Mouse (Mus musculus) heart, adult 2 months (tissue): ENCODE results near the gene Arcn1. TPM values are rescaled to one million over a fixed set of nuclear protein-coding genes. Genes with fewer than 3 reads are reported as not detected.

Source experiments
- DNase-seq, 2 experiments: peaks; one replicate each; pipeline ENCODE4 v3.0.0; 2021
- H3K27ac ChIP-seq: fragments of 200-600 bp; 2 replicates; pipeline ENCODE4 v1.8.1; 2022
- H3K27me3 ChIP-seq: fragments of 200-500 bp; 2 replicates; pipeline ENCODE4 v1.6.1; 2012; ENCODE audit warnings: mild to moderate bottlenecking, low read length, inconsistent platforms, mixed read lengths; ENCODE audit not compliant: control insufficient read depth, insufficient read depth
- H3K36me3 ChIP-seq: fragments of 200-500 bp; 2 replicates; pipeline ENCODE4 v1.6.1; 2012; ENCODE audit warnings: low read length, inconsistent platforms; ENCODE audit not compliant: control insufficient read depth, insufficient read depth
- H3K4me1 ChIP-seq: fragments of 200-500 bp; 2 replicates; pipeline ENCODE4 v1.6.1; 2011; ENCODE audit warnings: low read length; ENCODE audit not compliant: control insufficient read depth, insufficient read depth
- H3K4me3 ChIP-seq: fragments of 200-600 bp; 2 replicates; pipeline ENCODE4 v1.8.1; 2022
- H3K79me2 ChIP-seq: fragments of 200-500 bp; replicated peaks from 2 replicates; pipeline ENCODE4 v1.6.1; 2012; ENCODE audit warnings: mild to moderate bottlenecking, inconsistent platforms, low read length, moderate library complexity, mixed read lengths; ENCODE audit not compliant: control insufficient read depth, insufficient read depth
- H3K9ac ChIP-seq: fragments of 200-500 bp; 2 replicates; pipeline ENCODE4 v1.6.1; 2012; ENCODE audit warnings: low read depth, mild to moderate bottlenecking, control low read depth, inconsistent platforms, low read length, mixed read lengths
- CTCF ChIP-seq: fragments of 200-600 bp; IDR thresholded peaks from 2 replicates; pipeline ENCODE4 v1.8.1; 2022; ENCODE audit warnings: antibody characterized with exemption, mild to moderate bottlenecking, moderate library complexity
- EP300 ChIP-seq: fragments of 200-500 bp; IDR thresholded peaks from 2 replicates; pipeline ENCODE4 v1.6.1; 2011; ENCODE audit warnings: low read depth, low read length, control low read depth; ENCODE audit not compliant: insufficient read depth
- POLR2A ChIP-seq: fragments of 200-500 bp; IDR thresholded peaks from 2 replicates; pipeline ENCODE4 v1.6.1; 2011; ENCODE audit warnings: mild to moderate bottlenecking, low read depth, low read length, control low read depth; ENCODE audit not compliant: insufficient read depth
- WGBS: fragments of 180-500 bp; shearing (Covaris S2); methylation state at CpG from one replicate; pipeline ENCODE4 v1.1.7; 2018; 5-methylcytosine and 5-hydroxymethylcytosine counted together
- intact Hi-C: fragments of 180-260 bp; cut with DNase I; formaldehyde crosslinking; loops from one replicate; pipeline ENCODE4 v1.15.1; 2025
- polyA plus RNA-seq: library from polyadenylated mRNA; depleted of rRNA; stranded (reverse); fragments of >200 nt; gene quantifications from 2 replicates; pipeline ENCODE4 v1.2.3, GENCODE M21; 2012
- total RNA-seq, 2 experiments: library from RNA; stranded (reverse); gene quantifications; 2 replicates each; pipeline ENCODE4 v1.2.3; 2021

Arcn1 gene
- total and polyA plus RNA-seq, 3 experiments: 28.2 to 93.9 (median 78.6) TPM

GRCm38 (mm10) chr9:44708925-44709324 is 58.7 kb downstream of the Arcn1 start:
- H3K9ac ChIP-seq: 0 out of 2 replicates have a peak overlapping the region, but pooled peaks have one; percentile 7
- peak overlapping the region; percentile 6; the same call in 1 of the 2 replicates for H3K4me3 ChIP-seq
- H3K4me1 ChIP-seq: peaks cover 8% of the 10 kb centered on the region
- TF ChIP-seq EP300: no peak
- TF ChIP-seq CTCF: no peak
- TF ChIP-seq POLR2A: no peak
- no peaks in the 10 kb centered on the region for H3K27me3 ChIP-seq
- peak overlapping the region; percentile 41; the same call in 1 of the 2 replicates for H3K27ac ChIP-seq
- DNase-seq: peak in 1 of 2 experiments; percentile 31
- WGBS: 46% methylated on average over 6 of the region's 6 CpGs
- H3K79me2 ChIP-seq: no peaks in the 10 kb centered on the region; the same call in none of the 2 replicates
- H3K36me3 ChIP-seq: no peaks in the 10 kb centered on the region; the same call in 1 of the 2 replicates
- intact Hi-C loops: loop anchor here (5.0 kb wide), 1 partner anchor 38 kb away; no protein-coding TSS in a partner anchor

- H3K4me1 ChIP-seq: peaks cover 8% of the 10 kb centered on the region
- no peaks in the 10 kb centered on the region; the same call in 1 of the 2 replicates for H3K36me3 ChIP-seq
- peak overlapping the region; percentile 41 for H3K27ac ChIP-seq
- peak; percentile 89 for DNase-seq
- no peak overlapping the region for H3K9ac ChIP-seq
- TF ChIP-seq CTCF: peak; percentile 51
- TF ChIP-seq EP300: no peak
- no peaks in the 10 kb centered on the region for H3K27me3 ChIP-seq
- intact Hi-C loops: loop anchor here (5.0 kb wide), 1 partner anchor 39 kb away; no protein-coding TSS in a partner anchor
- peak overlapping the region; percentile 6; the same call in 1 of the 2 replicates for H3K4me3 ChIP-seq
- no peaks in the 10 kb centered on the region; the same call in none of the 2 replicates for H3K79me2 ChIP-seq
- WGBS: 28% methylated on average over 24 of the region's 24 CpGs
Observed at GRCm38 (mm10) chr9:44708429-44708765, 59.2 kb downstream of the Arcn1 start.

DNA sequence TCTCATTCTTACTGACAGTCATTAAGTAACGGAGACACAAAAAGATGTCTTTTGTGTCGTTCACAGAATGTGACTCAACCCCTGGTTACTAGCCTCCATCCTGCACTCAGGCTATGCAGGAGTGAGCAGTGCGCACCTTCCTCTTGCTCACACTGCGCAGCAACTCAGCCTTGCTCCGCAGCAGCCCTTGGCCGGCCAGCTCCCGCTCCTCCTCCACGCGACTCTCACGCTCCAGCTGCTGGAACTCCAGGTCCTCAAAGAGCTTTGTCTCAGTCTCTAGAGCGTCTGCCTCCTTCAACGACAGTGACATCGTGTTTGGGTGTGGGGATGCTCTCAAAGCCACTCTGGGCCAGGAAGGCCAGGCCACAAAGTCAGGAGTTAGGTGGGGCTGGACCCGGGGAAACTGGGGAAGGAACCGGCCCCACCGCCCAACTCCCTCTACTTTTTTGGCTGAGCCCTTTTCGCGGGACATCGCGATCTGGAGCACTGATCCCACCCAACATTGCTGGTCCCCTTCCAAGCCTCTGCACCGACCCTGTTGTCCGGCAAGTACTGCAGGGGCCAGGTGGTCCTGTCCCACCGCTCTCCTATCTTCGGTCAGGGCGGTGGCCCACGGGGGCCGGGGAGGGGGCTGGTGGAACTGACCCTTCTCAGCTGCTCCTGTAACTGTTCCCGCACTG is 59.8 kb downstream of the Arcn1 start:
- H3K27ac ChIP-seq: peak overlapping the region; percentile 17; the same call in 1 of the 2 replicates
- no peaks in the 10 kb centered on the region; the same call in none of the 2 replicates for H3K79me2 ChIP-seq
- intact Hi-C loops: loop anchor here (5.0 kb wide), 1 partner anchor 39 kb away; no protein-coding TSS in a partner anchor
- WGBS: 48% methylated on average over 28 of the region's 28 CpGs
- no peaks in the 10 kb centered on the region for H3K27me3 ChIP-seq
- H3K4me1 ChIP-seq: peaks cover 7% of the 10 kb centered on the region
- no peak overlapping the region for H3K4me3 ChIP-seq
- TF ChIP-seq CTCF: no peak
- TF ChIP-seq POLR2A: no peak
- TF ChIP-seq EP300: no peak
- peak overlapping the region; percentile 33; the same call in 1 of the 2 replicates for H3K9ac ChIP-seq
- H3K36me3 ChIP-seq: no peaks in the 10 kb centered on the region; the same call in 1 of the 2 replicates
- DNase-seq: no peak

DNA sequence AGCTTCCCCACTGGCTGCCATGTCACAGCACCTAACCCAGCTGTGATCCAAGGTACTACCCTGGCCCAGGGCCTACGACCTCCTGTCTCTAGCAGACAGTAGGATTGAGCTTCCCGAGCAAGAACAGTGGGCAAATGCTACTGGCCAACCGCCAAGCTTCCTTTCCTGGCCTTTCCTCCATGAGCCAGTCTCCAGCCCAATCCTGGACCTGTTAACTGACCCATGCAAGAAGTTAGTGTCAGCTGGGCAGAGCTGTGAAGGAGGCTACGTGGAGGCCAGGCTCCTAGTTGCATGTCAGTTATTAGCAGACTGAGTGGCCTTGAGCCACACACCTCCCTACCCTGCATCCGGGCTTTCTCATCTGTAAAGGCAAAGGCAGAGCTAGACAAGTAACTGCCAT is 67.9 kb downstream of the Arcn1 start:
- TF ChIP-seq POLR2A (no peak), EP300 (no peak), CTCF (no peak)
- Histone ChIP-seq H3K27ac (no peak overlapping the region), H3K4me1 (no peaks in the 10 kb centered on the region), H3K4me3 (no peak overlapping the region), H3K27me3 (no peaks in the 10 kb centered on the region), H3K9ac (no peak overlapping the region), H3K79me2 (no peaks in the 10 kb centered on the region), H3K36me3 (no peaks in the 10 kb centered on the region)
- DNase-seq: peak in 1 of 2 experiments; percentile 13
- intact Hi-C loops: no loop called here
- WGBS: 65% methylated on average over 5 of the region's 5 CpGs

DNA sequence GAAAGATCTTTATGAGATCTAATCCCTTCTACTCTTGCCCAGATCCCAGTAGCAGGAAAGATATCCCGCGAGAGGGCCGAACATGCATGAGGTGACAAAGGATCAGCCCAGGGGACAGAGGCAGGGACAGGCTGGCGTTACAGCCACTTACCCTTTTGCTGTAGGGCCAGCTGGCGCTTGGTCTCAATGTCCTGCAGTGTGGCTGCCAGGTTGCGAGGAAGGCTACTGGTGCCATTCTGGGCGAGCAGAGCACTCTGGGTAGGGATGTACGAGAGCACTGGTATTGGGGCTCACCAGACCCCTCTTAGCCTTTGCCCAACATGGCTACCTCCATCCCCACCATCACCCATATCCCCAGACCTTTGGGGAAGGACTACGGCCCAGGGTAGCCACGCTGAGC is 68.4 kb downstream of the Arcn1 start:
- Histone ChIP-seq H3K36me3 (no peaks in the 10 kb centered on the region), H3K27me3 (no peaks in the 10 kb centered on the region), H3K27ac (no peak overlapping the region), H3K4me1 (no peaks in the 10 kb centered on the region), H3K9ac (no peak overlapping the region), H3K79me2 (no peaks in the 10 kb centered on the region), H3K4me3 (no peak overlapping the region)
- WGBS: 88% methylated on average over 10 of the region's 10 CpGs
- TF ChIP-seq CTCF (no peak), POLR2A (no peak), EP300 (no peak)
- peak in 1 of 2 experiments; percentile 17 for DNase-seq
- intact Hi-C loops: no loop called here

- no peak overlapping the region for H3K9ac ChIP-seq
- no peaks in the 10 kb centered on the region for H3K4me1 ChIP-seq
- no peaks in the 10 kb centered on the region for H3K36me3 ChIP-seq
- H3K4me3 ChIP-seq: no peak overlapping the region
- TF ChIP-seq EP300 (no peak), POLR2A (no peak), CTCF (no peak)
- no peaks in the 10 kb centered on the region for H3K27me3 ChIP-seq
- H3K79me2 ChIP-seq: no peaks in the 10 kb centered on the region
- intact Hi-C loops: no loop called here
- 92% methylated on average over 16 of the region's 16 CpGs for WGBS
- peak in 1 of 2 experiments; percentile 15 for DNase-seq
- no peak overlapping the region for H3K27ac ChIP-seq
Observed at GRCm38 (mm10) chr9:44697866-44698265, 69.8 kb downstream of the Arcn1 start.
